Mouse (Mus musculus): Measurements from ENCODE around the gene Krtap10-10. TPM values are rescaled to one million over a fixed set of nuclear protein-coding genes. Genes with fewer than 3 reads are reported as not detected.

The Krtap10-10 gene
- polyA plus RNA-seq, 1 experiment from 2014 or later: not detected

DNA sequence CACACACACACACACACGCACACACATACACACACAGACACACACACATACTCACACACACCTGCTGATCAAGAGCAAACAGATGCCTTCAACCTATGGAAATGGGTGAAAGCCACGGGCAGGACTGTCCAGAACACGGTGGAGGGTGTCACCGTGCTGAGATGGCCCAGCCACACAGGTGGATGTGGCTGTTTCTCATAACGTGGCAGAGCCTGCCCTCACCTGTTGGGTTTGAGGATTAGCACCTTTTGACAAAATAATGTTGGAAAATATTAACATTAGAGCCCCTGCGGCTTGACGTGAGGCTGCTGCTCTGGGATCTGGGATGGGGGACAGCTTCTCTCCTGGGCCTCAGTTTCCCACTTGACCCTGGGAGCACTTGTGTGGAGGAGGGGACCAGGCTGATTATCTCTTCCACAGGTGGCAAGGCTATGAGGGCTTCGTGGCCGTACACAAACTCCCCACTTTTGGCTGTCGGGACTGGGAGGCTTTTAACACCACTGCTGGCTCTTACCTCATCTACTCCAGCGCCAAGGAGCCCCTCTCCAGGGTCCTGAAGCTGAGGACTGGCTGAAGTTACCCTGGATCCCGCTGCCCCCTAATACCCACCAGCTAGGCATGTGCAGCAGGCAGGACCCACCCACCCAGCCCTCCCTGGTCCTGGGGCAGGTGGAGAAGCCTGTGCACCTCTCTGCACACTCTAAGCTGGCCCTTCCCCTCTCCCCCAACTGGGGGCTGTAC lies 50.4 kb downstream of the Krtap10-10 start:
- no peak for ATAC-seq (replicated peaks; ENCODE audit: low FRiP score)
- Histone ChIP-seq H3K4me3 (ENCODE audit: low read depth, low read length) (no peak overlapping the region), H3K4me1 (replicated peaks; ENCODE audit: control insufficient read depth, insufficient read depth, low read length) (no peaks in the 10 kb centered on the region), H3K9ac (ENCODE audit: low read depth, low read length) (no peak overlapping the region), H3K27ac (ENCODE audit: low read depth, low read length) (no peak overlapping the region), H3K36me3 (ENCODE audit: control insufficient read depth, insufficient read depth, low read length) (no peaks in the 10 kb centered on the region), H3K4me2 (no peak overlapping the region), H3K9me3 (ENCODE audit: control insufficient read depth, low read length) (no peaks in the 10 kb centered on the region), H3K27me3 (replicated peaks; ENCODE audit: control insufficient read depth, insufficient read depth, low read length) (no peaks in the 10 kb centered on the region)
- DNase-seq (ENCODE audit: low spot score): no peak
- WGBS: 45% methylated on average over 12 of the region's 12 CpGs

Other genes with a start within 250 kb of the Krtap10-10 start
- 249 and 271 TPM in 2 replicates for gene Sumo3, start 229.8 kb upstream of the Krtap10-10 start, polyA plus RNA-seq (2014; fragmentation: Nextera tagmentation; extraction: Ambion mirVana)
- 1.8 and 4.5 TPM in 2 replicates for gene Gm49325, start 229.8 kb upstream of the Krtap10-10 start, polyA plus RNA-seq (2014; fragmentation: Nextera tagmentation; extraction: Ambion mirVana)
- 62.1 and 67.9 TPM in 2 replicates for gene Ube2g2, start 213.7 kb upstream of the Krtap10-10 start, polyA plus RNA-seq (2014; fragmentation: Nextera tagmentation; extraction: Ambion mirVana)
- 0.16 TPM in 1 of 2 replicates, not detected in the other for gene Tspear, start 149.4 kb upstream of the Krtap10-10 start, polyA plus RNA-seq (2014; fragmentation: Nextera tagmentation; extraction: Ambion mirVana)
- gene Gm19402, start 145.2 kb upstream of the Krtap10-10 start, polyA plus RNA-seq (2014; fragmentation: Nextera tagmentation; extraction: Ambion mirVana): not detected in 2 replicates
- not detected in 2 replicates for gene Gm9508, start 138.7 kb upstream of the Krtap10-10 start, polyA plus RNA-seq (2014; fragmentation: Nextera tagmentation; extraction: Ambion mirVana)
- not detected in 2 replicates for gene Gm10272, start 129.3 kb upstream of the Krtap10-10 start, polyA plus RNA-seq (2014; fragmentation: Nextera tagmentation; extraction: Ambion mirVana)
- not detected in 2 replicates for gene Gm10024, start 124.5 kb upstream of the Krtap10-10 start, polyA plus RNA-seq (2014; fragmentation: Nextera tagmentation; extraction: Ambion mirVana)
- gene Gm10142, start 120.1 kb upstream of the Krtap10-10 start, polyA plus RNA-seq (2014; fragmentation: Nextera tagmentation; extraction: Ambion mirVana): not detected in 2 replicates
- gene Krtap12-1, start 115.3 kb upstream of the Krtap10-10 start, polyA plus RNA-seq (2014; fragmentation: Nextera tagmentation; extraction: Ambion mirVana): not detected in 2 replicates
- not detected in 2 replicates for gene Gm10100, start 109.5 kb upstream of the Krtap10-10 start, polyA plus RNA-seq (2014; fragmentation: Nextera tagmentation; extraction: Ambion mirVana)
- not detected in 2 replicates for gene Gm18596, start 93.3 kb upstream of the Krtap10-10 start, polyA plus RNA-seq (2014; fragmentation: Nextera tagmentation; extraction: Ambion mirVana)
- gene Gm9736, start 84.6 kb upstream of the Krtap10-10 start, polyA plus RNA-seq (2014; fragmentation: Nextera tagmentation; extraction: Ambion mirVana): not detected in 2 replicates
- gene Gm3233, start 76.3 kb upstream of the Krtap10-10 start, polyA plus RNA-seq (2014; fragmentation: Nextera tagmentation; extraction: Ambion mirVana): not detected in 2 replicates
- not detected in 2 replicates for gene Gm3238, start 64.6 kb upstream of the Krtap10-10 start, polyA plus RNA-seq (2014; fragmentation: Nextera tagmentation; extraction: Ambion mirVana)
- not detected in 2 replicates for gene Gm7138, start 59.0 kb upstream of the Krtap10-10 start, polyA plus RNA-seq (2014; fragmentation: Nextera tagmentation; extraction: Ambion mirVana)
- not detected in 2 replicates for gene Gm3250, start 53.4 kb upstream of the Krtap10-10 start, polyA plus RNA-seq (2014; fragmentation: Nextera tagmentation; extraction: Ambion mirVana)
- gene Gm7137, start 47.7 kb upstream of the Krtap10-10 start, polyA plus RNA-seq (2014; fragmentation: Nextera tagmentation; extraction: Ambion mirVana): not detected in 2 replicates
- gene Gm9639, start 40.9 kb upstream of the Krtap10-10 start, polyA plus RNA-seq (2014; fragmentation: Nextera tagmentation; extraction: Ambion mirVana): not detected in 2 replicates
- not detected in 2 replicates for gene Gm19668, start 36.8 kb upstream of the Krtap10-10 start, polyA plus RNA-seq (2014; fragmentation: Nextera tagmentation; extraction: Ambion mirVana)
- gene Gm9507, start 24.1 kb upstream of the Krtap10-10 start, polyA plus RNA-seq (2014; fragmentation: Nextera tagmentation; extraction: Ambion mirVana): not detected in 2 replicates
- gene Gm2696, start 21.3 kb upstream of the Krtap10-10 start, polyA plus RNA-seq (2014; fragmentation: Nextera tagmentation; extraction: Ambion mirVana): not detected in 2 replicates
- not detected in 2 replicates for gene Krtap10-4, start 8.9 kb upstream of the Krtap10-10 start, polyA plus RNA-seq (2014; fragmentation: Nextera tagmentation; extraction: Ambion mirVana)
- not detected in 2 replicates for gene Gm36176, start 10.9 kb downstream of the Krtap10-10 start, polyA plus RNA-seq (2014; fragmentation: Nextera tagmentation; extraction: Ambion mirVana)
- gene Gm10318, start 16.9 kb downstream of the Krtap10-10 start, polyA plus RNA-seq (2014; fragmentation: Nextera tagmentation; extraction: Ambion mirVana): not detected in 2 replicates
- gene Gm3285, start 26.0 kb downstream of the Krtap10-10 start, polyA plus RNA-seq (2014; fragmentation: Nextera tagmentation; extraction: Ambion mirVana): not detected in 2 replicates
- 8.2 and 10.0 TPM in 2 replicates for gene Lrrc3, start 66.6 kb downstream of the Krtap10-10 start, polyA plus RNA-seq (2014; fragmentation: Nextera tagmentation; extraction: Ambion mirVana)
- gene Trpm2, start 134.6 kb downstream of the Krtap10-10 start, polyA plus RNA-seq (2014; fragmentation: Nextera tagmentation; extraction: Ambion mirVana): 1.2 TPM in 2 replicates
- gene 1810043G02Rik, start 142.6 kb downstream of the Krtap10-10 start, polyA plus RNA-seq (2014; fragmentation: Nextera tagmentation; extraction: Ambion mirVana): 12.1 and 12.8 TPM in 2 replicates
- 245 and 255 TPM in 2 replicates for gene Pfkl, start 174.1 kb downstream of the Krtap10-10 start, polyA plus RNA-seq (2014; fragmentation: Nextera tagmentation; extraction: Ambion mirVana)
- not detected in 2 replicates for gene Dnmt3l, start 206.0 kb downstream of the Krtap10-10 start, polyA plus RNA-seq (2014; fragmentation: Nextera tagmentation; extraction: Ambion mirVana)
- 0.16 and 0.51 TPM in 2 replicates for gene Aire, start 207.7 kb downstream of the Krtap10-10 start, polyA plus RNA-seq (2014; fragmentation: Nextera tagmentation; extraction: Ambion mirVana)
- 3.5 and 4.2 TPM in 2 replicates for gene Icosl, start 233.4 kb downstream of the Krtap10-10 start, polyA plus RNA-seq (2014; fragmentation: Nextera tagmentation; extraction: Ambion mirVana)